Mouse (Mus musculus): ENCODE measurements around the gene Snx3.

- TF ChIP-seq CTCF (IDR thresholded peaks at IDR 0.05; ENCODE audit: insufficient read depth, low read length) (no peak), POLR2A (IDR thresholded peaks at IDR 0.05; ENCODE audit: borderline replicate concordance, extremely low read depth, low read depth, low read length) (no peak)
Observed at GRCm38 (mm10) chr10:42559581-42560200, 57.9 kb downstream of the Snx3 start.
